Mouse (Mus musculus) embryonic facial prominence, embryonic 13.5 days (tissue): ENCODE data around the gene Pnpla6. TPM values are rescaled to one million over a fixed set of nuclear protein-coding genes. Genes with fewer than 3 reads are reported as not detected.

Experiments used
- ATAC-seq: fragments of 200-750 bp; cut with Nextera tagmentation; 2 replicates; pipeline ENCODE4 v1.8.0; 2017; ENCODE audit warnings: low read depth; ENCODE audit not compliant: insufficient number of reproducible peaks, insufficient read depth, low FRiP score, low TSS enrichment
- H3K27ac ChIP-seq: fragments of 300-500 bp; sonication (generic); 2 replicates; pipeline ENCODE4 v1.5.1; 2015; ENCODE audit warnings: moderate library complexity, mild to moderate bottlenecking, inconsistent platforms
- H3K27me3 ChIP-seq: fragments of 300-500 bp; sonication (generic); 2 replicates; pipeline ENCODE4 v1.6.1; 2015; ENCODE audit warnings: mild to moderate bottlenecking, inconsistent platforms
- H3K36me3 ChIP-seq: fragments of 300-500 bp; sonication (generic); 2 replicates; pipeline ENCODE4 v1.6.1; 2015; ENCODE audit warnings: mild to moderate bottlenecking, inconsistent platforms
- H3K4me1 ChIP-seq: fragments of 300-500 bp; sonication (generic); 2 replicates; pipeline ENCODE4 v1.6.1; 2015; ENCODE audit warnings: inconsistent platforms
- H3K4me2 ChIP-seq: fragments of 300-500 bp; sonication (generic); 2 replicates; pipeline ENCODE4 v1.6.1; 2015; ENCODE audit warnings: moderate library complexity, mild to moderate bottlenecking, inconsistent platforms
- H3K4me3 ChIP-seq: fragments of 300-500 bp; sonication (generic); 2 replicates; pipeline ENCODE4 v1.5.1; 2015; ENCODE audit warnings: mild to moderate bottlenecking, inconsistent platforms
- H3K9ac ChIP-seq: fragments of 300-500 bp; sonication (generic); 2 replicates; pipeline ENCODE4 v1.6.1; 2015; ENCODE audit warnings: mild to moderate bottlenecking, inconsistent platforms
- H3K9me3 ChIP-seq: fragments of 300-500 bp; sonication (generic); 2 replicates; pipeline ENCODE4 v1.6.1; 2016; ENCODE audit warnings: inconsistent platforms
- WGBS: fragments of 180-500 bp; shearing (Covaris S2); methylation state at CpG from one replicate; pipeline ENCODE4 v1.1.7; 2015; ENCODE audit warnings: mixed read lengths; 5-methylcytosine and 5-hydroxymethylcytosine counted together
- polyA plus RNA-seq: library from polyadenylated mRNA; unstranded; fragments of >200 nt; fragmentation: Nextera tagmentation; extraction: Ambion mirVana; gene quantifications from 2 replicates; pipeline ENCODE4 v1.2.1, GENCODE M21; 2015

Pnpla6 gene
- polyA plus RNA-seq, 1 experiment from 2014 or later = 26.5 TPM

DNA sequence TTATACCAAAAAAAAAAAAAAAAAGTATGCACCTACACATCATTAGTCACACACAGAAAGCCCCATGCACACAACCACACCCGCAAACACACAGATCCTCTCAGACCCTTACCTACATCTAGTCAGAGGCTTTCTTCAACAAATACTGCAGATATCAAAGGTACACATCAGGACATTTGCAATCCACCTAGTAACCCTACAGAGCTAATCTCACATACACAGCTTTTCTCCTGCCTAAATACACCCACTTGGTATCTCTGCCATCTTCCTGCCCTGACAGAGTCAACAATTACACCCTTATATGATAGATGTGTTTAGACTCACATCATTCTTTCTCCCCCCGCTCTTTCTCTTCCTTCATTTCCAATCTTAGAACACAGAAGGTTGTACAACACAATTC is 71.3 kb downstream of the Pnpla6 start:
- Histone ChIP-seq H3K27me3 (peaks cover 6% of the 10 kb centered on the region), H3K27ac (no peak overlapping the region), H3K4me3 (no peak overlapping the region), H3K9ac (no peak overlapping the region), H3K9me3 (no peaks in the 10 kb centered on the region), H3K4me1 (peaks cover 9% of the 10 kb centered on the region), H3K36me3 (no peaks in the 10 kb centered on the region), H3K4me2 (no peak overlapping the region)
- ATAC-seq = no peak
- 92% methylated on average over 2 of the region's 2 CpGs for WGBS

DNA sequence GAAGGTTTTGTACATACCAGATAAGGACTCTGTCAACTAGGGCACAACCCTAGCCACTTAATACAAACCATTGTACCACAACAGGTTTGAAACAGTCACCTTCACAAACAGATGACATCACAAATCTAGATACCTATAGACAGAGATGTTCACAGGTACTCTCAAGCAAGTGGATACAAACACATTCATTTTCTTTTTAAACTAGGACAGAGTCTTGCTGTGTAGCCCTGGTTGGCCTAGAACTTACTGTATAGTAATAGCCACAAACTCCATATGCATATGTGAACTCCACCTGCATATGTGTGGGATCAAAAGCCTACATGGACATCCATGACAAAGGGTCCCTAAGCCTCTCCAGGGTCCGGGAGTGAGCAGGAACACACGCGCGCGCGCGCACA is 71.8 kb downstream of the Pnpla6 start, which contains the start of gene Camsap3:
Gene Camsap3 (plus strand): TSS at position 301 of the 398 bp plus-strand sequence.
- Histone ChIP-seq H3K36me3 (no peaks in the 10 kb centered on the region), H3K4me3 (peak within 1 kb of the TSS; percentile 74), H3K4me1 (peaks cover 9% of the 10 kb centered on the region), H3K4me2 (peak within 1 kb of the TSS; percentile 93), H3K27me3 (peaks cover 6% of the 10 kb centered on the region), H3K9me3 (no peaks in the 10 kb centered on the region), H3K9ac (peak within 1 kb of the TSS; percentile 78), H3K27ac (peak within 1 kb of the TSS; percentile 57)
- no peak for ATAC-seq
- 7% methylated on average over 7 of the region's 7 CpGs for WGBS

GRCm38 (mm10) chr8:3587391-3588257 is 72.4 kb downstream of the Pnpla6 start:
- ATAC-seq = peak; percentile 80

GRCm38 (mm10) chr8:3588258-3588633 is 73.1 kb downstream of the Pnpla6 start:
- peaks cover 6% of the 10 kb centered on the region for H3K27me3 ChIP-seq
- H3K9ac ChIP-seq = peak overlapping the region; percentile 78
- peak overlapping the region; percentile 74 for H3K4me3 ChIP-seq
- H3K4me2 ChIP-seq = peak overlapping the region; percentile 93
- H3K9me3 ChIP-seq = no peaks in the 10 kb centered on the region
- peak; percentile 44; the same call in 1 of the 2 replicates for ATAC-seq
- H3K27ac ChIP-seq = peak overlapping the region; percentile 57; the same call in 1 of the 2 replicates
- WGBS = 5% methylated on average over 11 of the region's 11 CpGs
- H3K4me1 ChIP-seq = peaks cover 9% of the 10 kb centered on the region
- no peaks in the 10 kb centered on the region for H3K36me3 ChIP-seq

More at GRCm38 (mm10) chr8:3587391-3588257, 72.4 kb downstream of the Pnpla6 start:
- Histone ChIP-seq H3K36me3 (no peaks in the 10 kb centered on the region), H3K4me3 (peak overlapping the region; percentile 74), H3K9ac (peak overlapping the region; percentile 78), H3K4me2 (peak overlapping the region; percentile 93), H3K4me1 (peaks cover 9% of the 10 kb centered on the region), H3K27ac (peak overlapping the region; percentile 57), H3K9me3 (no peaks in the 10 kb centered on the region), H3K27me3 (peaks cover 6% of the 10 kb centered on the region)
- WGBS = 0% methylated on average over 75 of the region's 77 CpGs

DNA sequence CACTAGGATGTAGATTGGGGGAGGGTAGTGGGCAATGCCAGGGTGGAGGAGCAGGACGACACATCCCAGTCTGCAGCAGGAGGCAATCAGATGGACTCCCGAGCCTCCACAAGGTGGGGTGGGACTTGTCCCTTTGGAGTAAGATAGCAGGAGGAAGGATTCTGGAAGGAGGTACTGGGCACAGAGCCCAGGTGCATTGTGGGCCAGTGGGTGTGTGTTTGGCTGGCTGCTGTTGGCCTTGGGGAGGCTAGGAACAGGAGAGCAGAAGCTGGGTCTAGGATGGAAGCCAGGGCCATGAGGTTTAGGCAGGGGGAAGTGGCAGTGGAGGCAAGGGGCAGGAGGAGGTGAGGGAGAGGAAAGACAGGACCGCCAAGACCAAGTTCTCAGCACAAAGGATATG is 78.3 kb downstream of the Pnpla6 start:
- 79% methylated on average over 3 of the region's 3 CpGs for WGBS
- no peak for ATAC-seq
- H3K4me2 ChIP-seq = no peak overlapping the region

More for the DNA sequence above, 78.3 kb downstream of the Pnpla6 start:
- no peak overlapping the region for H3K4me3 ChIP-seq
- H3K4me1 ChIP-seq = peaks cover 14% of the 10 kb centered on the region
- H3K9me3 ChIP-seq = no peaks in the 10 kb centered on the region
- no peak overlapping the region for H3K9ac ChIP-seq
- H3K27me3 ChIP-seq = no peaks in the 10 kb centered on the region
- H3K36me3 ChIP-seq = peaks cover under 1% of the 10 kb centered on the region; the same call in 1 of the 2 replicates
- no peak overlapping the region for H3K27ac ChIP-seq

Other genes starting within 250 kb of the Pnpla6 start
- 41.8 and 43.4 TPM in 2 replicates for gene Insr, start 235.8 kb upstream of the Pnpla6 start, polyA plus RNA-seq
- not detected in 2 replicates for gene A430078G23Rik, start 162.0 kb upstream of the Pnpla6 start, polyA plus RNA-seq
- 10.3 and 11.2 TPM in 2 replicates for gene Arhgef18, start 122.4 kb upstream of the Pnpla6 start, polyA plus RNA-seq
- 4.5 and 5.2 TPM in 2 replicates for gene Pex11g, start 47.7 kb upstream of the Pnpla6 start, polyA plus RNA-seq
- 0.18 TPM in 1 of 2 replicates, not detected in the other for gene Tex45, start 44.5 kb upstream of the Pnpla6 start, polyA plus RNA-seq
- gene Zfp358, start 22.2 kb upstream of the Pnpla6 start, polyA plus RNA-seq = 52.0 and 53.9 TPM in 2 replicates
- gene Mcoln1, start 14.9 kb upstream of the Pnpla6 start, polyA plus RNA-seq = 58.3 and 59.9 TPM in 2 replicates
- gene C330021F23Rik, start 52.6 kb downstream of the Pnpla6 start, polyA plus RNA-seq = 0.48 and 0.76 TPM in 2 replicates
- 8.1 and 9.0 TPM in 2 replicates for gene Camsap3, start 71.9 kb downstream of the Pnpla6 start, polyA plus RNA-seq
- 59.2 and 62.2 TPM in 2 replicates for gene Xab2, start 105.9 kb downstream of the Pnpla6 start, polyA plus RNA-seq
- gene Pet100, start 106.2 kb downstream of the Pnpla6 start, polyA plus RNA-seq = 100 and 112 TPM in 2 replicates
- 0.56 and 0.72 TPM in 2 replicates for gene Pcp2, start 110.2 kb downstream of the Pnpla6 start, polyA plus RNA-seq
- gene Stxbp2, start 115.6 kb downstream of the Pnpla6 start, polyA plus RNA-seq = 35.8 and 39.3 TPM in 2 replicates
- gene Retn, start 140.4 kb downstream of the Pnpla6 start, polyA plus RNA-seq = not detected in 2 replicates
- 0.27 and 0.40 TPM in 2 replicates for gene Mcemp1, start 150.4 kb downstream of the Pnpla6 start, polyA plus RNA-seq
- gene Fcor, start 157.0 kb downstream of the Pnpla6 start, polyA plus RNA-seq = 13.3 and 18.2 TPM in 2 replicates
- gene Trappc5, start 160.9 kb downstream of the Pnpla6 start, polyA plus RNA-seq = 42.0 and 43.0 TPM in 2 replicates
- 0.27 and 0.37 TPM in 2 replicates for gene Fcer2a, start 178.8 kb downstream of the Pnpla6 start, polyA plus RNA-seq
- gene Clec4g, start 205.3 kb downstream of the Pnpla6 start, polyA plus RNA-seq = 0.17 and 0.21 TPM in 2 replicates
- 0.22 TPM in 1 of 2 replicates, not detected in the other for gene Cd209a, start 233.6 kb downstream of the Pnpla6 start, polyA plus RNA-seq